Mouse (Mus musculus): ENCODE measurements around the gene Vmn1r157. TPM values are rescaled to one million over a fixed set of nuclear protein-coding genes. Genes with fewer than 3 reads are reported as not detected.

Gene Vmn1r157
- not detected in 2 replicates for polyA plus RNA-seq (2021; fragmentation: Nextera tagmentation)
- long read RNA-seq, experiment 1: 0 reads
- long read RNA-seq, experiment 2: 0 reads

GRCm38 (mm10) chr7:22761397-22761796 is at the start of gene Vmn1r157:
Vmn1r157 (plus strand) TSS chr7:22761697.

GRCm38 (mm10) chr7:22719610-22720009 is 41.9 kb upstream of the Vmn1r157 start, which contains the start of gene Gm4567:
Gm4567 (minus strand) TSS chr7:22719710.

GRCm38 (mm10) chr7:22790682-22791081 is 29.2 kb downstream of the Vmn1r157 start, which contains the start of gene Vmn1r158:
Vmn1r158 (minus strand) TSS chr7:22790782.

Other genes with a start within 250 kb of the Vmn1r157 start
- not detected in 2 replicates for gene Vmn1r152, start 238.7 kb upstream of the Vmn1r157 start, polyA plus RNA-seq (2021; fragmentation: Nextera tagmentation)
- gene Gm8677, start 226.8 kb upstream of the Vmn1r157 start, polyA plus RNA-seq (2021; fragmentation: Nextera tagmentation): not detected in 2 replicates
- not detected in 2 replicates for gene Gm4201, start 196.4 kb upstream of the Vmn1r157 start, polyA plus RNA-seq (2021; fragmentation: Nextera tagmentation)
- gene Gm4565, start 173.6 kb upstream of the Vmn1r157 start, polyA plus RNA-seq (2021; fragmentation: Nextera tagmentation): not detected in 2 replicates
- not detected in 2 replicates for gene Vmn1r155, start 103.7 kb upstream of the Vmn1r157 start, polyA plus RNA-seq (2021; fragmentation: Nextera tagmentation)
- not detected in 2 replicates for gene Gm8693, start 69.4 kb upstream of the Vmn1r157 start, polyA plus RNA-seq (2021; fragmentation: Nextera tagmentation)
- gene Gm4567, start 42.0 kb upstream of the Vmn1r157 start, polyA plus RNA-seq (2021; fragmentation: Nextera tagmentation): not detected in 2 replicates
- gene Vmn1r158, start 29.1 kb downstream of the Vmn1r157 start, polyA plus RNA-seq (2021; fragmentation: Nextera tagmentation): not detected in 2 replicates
- gene Vmn1r159, start 81.9 kb downstream of the Vmn1r157 start, polyA plus RNA-seq (2021; fragmentation: Nextera tagmentation): not detected in 2 replicates
- gene Vmn1r160, start 109.5 kb downstream of the Vmn1r157 start, polyA plus RNA-seq (2021; fragmentation: Nextera tagmentation): not detected in 2 replicates
- not detected in 2 replicates for gene Gm4214, start 223.0 kb downstream of the Vmn1r157 start, polyA plus RNA-seq (2021; fragmentation: Nextera tagmentation)